Mouse (Mus musculus): ENCODE data around the gene Ndrg2. TPM values are rescaled to one million over a fixed set of nuclear protein-coding genes. Genes with fewer than 3 reads are reported as not detected.

Ndrg2 gene
- polyA plus RNA-seq (2017; shearing (Covaris generic)) = 10 to 100 TPM; 34.6 to 36.6 TPM

GRCm38 (mm10) chr14:51913960-51914762 is at the start of gene Ndrg2:
Gene Ndrg2 (minus strand): TSS chr14:51914158.

GRCm38 (mm10) chr14:51922571-51922865 is 8.6 kb upstream of the Ndrg2 start, which contains the start of gene Rnase13:
Gene Rnase13 (minus strand): TSS chr14:51922773.

DNA sequence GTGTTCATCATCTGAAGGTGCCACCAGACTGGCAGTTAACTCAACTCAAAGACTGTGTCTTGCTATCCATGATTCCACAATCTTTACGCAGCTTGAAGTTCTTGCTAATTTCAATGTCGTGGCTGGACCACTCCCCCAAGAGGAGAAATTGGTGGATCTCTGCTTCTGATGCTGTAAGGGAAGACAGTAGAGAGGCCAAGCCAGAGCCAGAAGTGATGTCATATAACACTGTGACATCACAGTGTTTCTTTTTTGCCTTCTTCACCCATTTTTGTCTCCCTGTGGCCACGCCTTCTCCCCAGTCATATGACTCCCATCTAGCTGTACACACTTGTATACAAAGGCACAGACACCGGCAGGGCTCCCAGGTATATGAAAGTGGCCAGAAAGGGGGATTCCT is 4.2 kb upstream of the Ndrg2 start, which contains the start of gene Tppp2:
Gene Tppp2 (plus strand): TSS at position 301 of the 400 bp plus-strand sequence.

GRCm38 (mm10) chr14:51892191-51892939 is 21.6 kb downstream of the Ndrg2 start, which contains the start of gene Slc39a2:
Gene Slc39a2 (plus strand): TSS chr14:51892889.

GRCm38 (mm10) chr14:51884598-51885331 is 29.2 kb downstream of the Ndrg2 start, which contains the start of gene Mettl17:
Gene Mettl17 (plus strand): TSS chr14:51884842.

Other genes with a start within 250 kb of the Ndrg2 start
- not detected for gene Gm17079, start 218.7 kb downstream of the Ndrg2 start, polyA plus RNA-seq (2017; shearing (Covaris generic))
- gene Gm5800, start 197.0 kb downstream of the Ndrg2 start, polyA plus RNA-seq (2017; shearing (Covaris generic)) = not detected
- not detected for gene Ang4, start 140.6 kb downstream of the Ndrg2 start, polyA plus RNA-seq (2017; shearing (Covaris generic))
- not detected for gene AY358078, start 114.1 kb downstream of the Ndrg2 start, polyA plus RNA-seq (2017; shearing (Covaris generic))
- 1 to 10 TPM in 1 of 2 experiments, under 1 TPM in 1; 0.79 to 3.5 TPM for gene Ear6, start 60.5 kb downstream of the Ndrg2 start, polyA plus RNA-seq (2017; shearing (Covaris generic))
- 10 to 100 TPM; 56.3 to 79.3 TPM for gene Mettl17, start 29.3 kb downstream of the Ndrg2 start, polyA plus RNA-seq (2017; shearing (Covaris generic))
- under 1 TPM; 0.23 to 0.50 TPM for gene Slc39a2, start 21.3 kb downstream of the Ndrg2 start, polyA plus RNA-seq (2017; shearing (Covaris generic))
- not detected for gene Tppp2, start 4.3 kb upstream of the Ndrg2 start, polyA plus RNA-seq (2017; shearing (Covaris generic))
- not detected for gene Rnase13, start 8.6 kb upstream of the Ndrg2 start, polyA plus RNA-seq (2017; shearing (Covaris generic))
- 1 to 10 TPM in 1 of 2 experiments, under 1 TPM in 1; 0.58 to 2.6 TPM for gene Arhgef40, start 70.6 kb upstream of the Ndrg2 start, polyA plus RNA-seq (2017; shearing (Covaris generic))
- gene Tmem253, start 101.5 kb upstream of the Ndrg2 start, polyA plus RNA-seq (2017; shearing (Covaris generic)) = not detected
- 10 to 100 TPM; 12.7 to 20.2 TPM for gene Zfp219, start 106.6 kb upstream of the Ndrg2 start, polyA plus RNA-seq (2017; shearing (Covaris generic))
- gene Olfr221, start 128.3 kb upstream of the Ndrg2 start, polyA plus RNA-seq (2017; shearing (Covaris generic)) = under 1 TPM in 1 of 2 experiments, not detected in 1; 0.36 TPM
- 100 to 1,000 TPM; 335 to 426 TPM for gene Hnrnpc, start 189.9 kb upstream of the Ndrg2 start, polyA plus RNA-seq (2017; shearing (Covaris generic))
- gene Rpgrip1, start 196.5 kb upstream of the Ndrg2 start, polyA plus RNA-seq (2017; shearing (Covaris generic)) = 1 to 10 TPM; 5.2 to 6.4 TPM

Measured in activated CD4-positive, CD25-positive, alpha-beta regulatory T cell (primary cell).